Mouse (Mus musculus): ENCODE results near the gene Oit1. TPM values are rescaled to one million over a fixed set of nuclear protein-coding genes. Genes with fewer than 3 reads are reported as not detected.

Oit1 gene
- polyA plus RNA-seq, 1 experiment: not detected

GRCm38 (mm10) chr14:8369394-8369793 lies 9.2 kb downstream of the Oit1 start:
- no peak for TF ChIP-seq CTCF (IDR thresholded peaks at IDR 0.05; ENCODE audit: insufficient read depth, low read depth, low read length)
- TF ChIP-seq POLR2A (IDR thresholded peaks at IDR 0.05; ENCODE audit: insufficient read depth, low read depth, low read length): no peak

GRCm38 (mm10) chr14:8368900-8369299 lies 9.7 kb downstream of the Oit1 start:
- WGBS: 97% methylated on average over 1 of the region's 1 CpGs
- H3K4me3 ChIP-seq (ENCODE audit: insufficient read depth, low read depth, low read length): no peak overlapping the region
- no peak overlapping the region for H3K27ac ChIP-seq (ENCODE audit: insufficient read depth, low read depth, low read length)
- no peak for TF ChIP-seq CTCF (IDR thresholded peaks at IDR 0.05; ENCODE audit: insufficient read depth, low read depth, low read length)
- no peaks in the 10 kb centered on the region for H3K4me1 ChIP-seq (ENCODE audit: control insufficient read depth, insufficient read depth, low read length)

More at GRCm38 (mm10) chr14:8369394-8369793, 9.2 kb downstream of the Oit1 start:
- H3K4me3 ChIP-seq (ENCODE audit: insufficient read depth, low read depth, low read length): no peak overlapping the region
- H3K4me1 ChIP-seq (ENCODE audit: control insufficient read depth, insufficient read depth, low read length): no peaks in the 10 kb centered on the region
- 94% methylated on average over 4 of the region's 4 CpGs for WGBS
- H3K27ac ChIP-seq (ENCODE audit: insufficient read depth, low read depth, low read length): no peak overlapping the region

- 81% methylated on average over 4 of the region's 4 CpGs for WGBS
- Histone ChIP-seq H3K4me3 (ENCODE audit: insufficient read depth, low read depth, low read length) (no peak overlapping the region), H3K4me1 (ENCODE audit: control insufficient read depth, insufficient read depth, low read length) (no peaks in the 10 kb centered on the region), H3K27ac (ENCODE audit: insufficient read depth, low read depth, low read length) (no peak overlapping the region)
- no peak for TF ChIP-seq POLR2A (IDR thresholded peaks at IDR 0.05; ENCODE audit: insufficient read depth, low read depth, low read length)
- no peak for TF ChIP-seq CTCF (IDR thresholded peaks at IDR 0.05; ENCODE audit: insufficient read depth, low read depth, low read length)
Observed at GRCm38 (mm10) chr14:8367727-8368520, 10.6 kb downstream of the Oit1 start.

- Histone ChIP-seq H3K4me3 (ENCODE audit: insufficient read depth, low read depth, low read length) (no peak overlapping the region), H3K4me1 (ENCODE audit: control insufficient read depth, insufficient read depth, low read length) (no peaks in the 10 kb centered on the region), H3K27ac (ENCODE audit: insufficient read depth, low read depth, low read length) (no peak overlapping the region)
- no peak for TF ChIP-seq POLR2A (IDR thresholded peaks at IDR 0.05; ENCODE audit: insufficient read depth, low read depth, low read length)
- no peak for TF ChIP-seq CTCF (IDR thresholded peaks at IDR 0.05; ENCODE audit: insufficient read depth, low read depth, low read length)
- 15% methylated on average over 1 of the region's 1 CpGs for WGBS
Observed at GRCm38 (mm10) chr14:8367121-8367520, 11.4 kb downstream of the Oit1 start.

GRCm38 (mm10) chr14:8365833-8366232 lies 12.7 kb downstream of the Oit1 start:
- no peak overlapping the region for H3K4me3 ChIP-seq (ENCODE audit: insufficient read depth, low read depth, low read length)
- TF ChIP-seq POLR2A (IDR thresholded peaks at IDR 0.05; ENCODE audit: insufficient read depth, low read depth, low read length) (no peak), CTCF (IDR thresholded peaks at IDR 0.05; ENCODE audit: insufficient read depth, low read depth, low read length) (no peak)
- H3K27ac ChIP-seq (ENCODE audit: insufficient read depth, low read depth, low read length): no peak overlapping the region
- 80% methylated on average over 6 of the region's 6 CpGs for WGBS
- H3K4me1 ChIP-seq (ENCODE audit: control insufficient read depth, insufficient read depth, low read length): no peaks in the 10 kb centered on the region

GRCm38 (mm10) chr14:8356836-8357235 lies 21.7 kb downstream of the Oit1 start:
- Histone ChIP-seq H3K4me1 (ENCODE audit: control insufficient read depth, insufficient read depth, low read length) (no peaks in the 10 kb centered on the region), H3K27ac (ENCODE audit: insufficient read depth, low read depth, low read length) (no peak overlapping the region), H3K4me3 (ENCODE audit: insufficient read depth, low read depth, low read length) (no peak overlapping the region)
- TF ChIP-seq CTCF (IDR thresholded peaks at IDR 0.05; ENCODE audit: insufficient read depth, low read depth, low read length) (no peak), POLR2A (IDR thresholded peaks at IDR 0.05; ENCODE audit: insufficient read depth, low read depth, low read length) (no peak)
- 83% methylated on average over 9 of the region's 9 CpGs for WGBS

GRCm38 (mm10) chr14:8355999-8356501 lies 22.5 kb downstream of the Oit1 start:
- Histone ChIP-seq H3K27ac (ENCODE audit: insufficient read depth, low read depth, low read length) (no peak overlapping the region), H3K4me3 (ENCODE audit: insufficient read depth, low read depth, low read length) (no peak overlapping the region), H3K4me1 (ENCODE audit: control insufficient read depth, insufficient read depth, low read length) (no peaks in the 10 kb centered on the region)
- 36% methylated on average over 6 of the region's 6 CpGs for WGBS
- TF ChIP-seq POLR2A (IDR thresholded peaks at IDR 0.05; ENCODE audit: insufficient read depth, low read depth, low read length): no peak
- TF ChIP-seq CTCF (IDR thresholded peaks at IDR 0.05; ENCODE audit: insufficient read depth, low read depth, low read length): peak; percentile 59; the same call in 1 of the 2 replicates

GRCm38 (mm10) chr14:8348927-8349326 lies 29.6 kb downstream of the Oit1 start:
- TF ChIP-seq POLR2A (IDR thresholded peaks at IDR 0.05; ENCODE audit: insufficient read depth, low read depth, low read length) (no peak), CTCF (IDR thresholded peaks at IDR 0.05; ENCODE audit: insufficient read depth, low read depth, low read length) (no peak)
- Histone ChIP-seq H3K27ac (ENCODE audit: insufficient read depth, low read depth, low read length) (no peak overlapping the region), H3K4me1 (ENCODE audit: control insufficient read depth, insufficient read depth, low read length) (no peaks in the 10 kb centered on the region), H3K4me3 (ENCODE audit: insufficient read depth, low read depth, low read length) (no peak overlapping the region)
- 77% methylated on average over 9 of the region's 9 CpGs for WGBS

GRCm38 (mm10) chr14:8346255-8346997 lies 32.1 kb downstream of the Oit1 start:
- H3K27ac ChIP-seq (ENCODE audit: insufficient read depth, low read depth, low read length): no peak overlapping the region
- WGBS: 28% methylated on average over 7 of the region's 7 CpGs
- H3K4me3 ChIP-seq (ENCODE audit: insufficient read depth, low read depth, low read length): no peak overlapping the region
- H3K4me1 ChIP-seq (ENCODE audit: control insufficient read depth, insufficient read depth, low read length): 0 out of 2 replicates have a peak, but pooled peaks cover 2% of the 10 kb centered on the region
- TF ChIP-seq CTCF (IDR thresholded peaks at IDR 0.05; ENCODE audit: insufficient read depth, low read depth, low read length): peak; percentile 66
- TF ChIP-seq POLR2A (IDR thresholded peaks at IDR 0.05; ENCODE audit: insufficient read depth, low read depth, low read length): no peak
